Mouse (Mus musculus) CH12.LX (cell line): ENCODE results near the gene Gm44965. TPM values are rescaled to one million over a fixed set of nuclear protein-coding genes. Genes with fewer than 3 reads are reported as not detected.

Experiments
- DNase-seq: peaks from one replicate; pipeline ENCODE4 v3.0.0-alpha.2; 2013; ENCODE audit errors: extremely low read depth
- H3K27ac ChIP-seq: 2 replicates; pipeline ENCODE4 v1.5.1; 2012; ENCODE audit warnings: low read depth, mild to moderate bottlenecking, control low read depth, moderate library complexity; ENCODE audit not compliant: insufficient read depth
- H3K27me3 ChIP-seq: replicated peaks from 2 replicates; pipeline ENCODE3; 2012; ENCODE audit warnings: inconsistent platforms
- H3K36me3 ChIP-seq, 2 experiments: replicated peaks in 1 of 2; 2 replicates each; pipeline versions ENCODE3 to v1.6.1; 2012; ENCODE audit warnings: inconsistent platforms in 1 of 2, low read length in 1 of 2, mild to moderate bottlenecking in 1 of 2, mixed read lengths in 1 of 2, moderate library complexity in 1 of 2; ENCODE audit not compliant: control insufficient read depth in 1 of 2, insufficient read depth in 1 of 2
- H3K4me1 ChIP-seq, 2 experiments: 2 replicates each; pipeline ENCODE4 v1.6.1; 2012; ENCODE audit warnings: inconsistent platforms in 1 of 2, moderate library complexity in 1 of 2; ENCODE audit not compliant: insufficient read depth in 2 of 2, control insufficient read depth in 1 of 2
- H3K4me2 ChIP-seq: 2 replicates; pipeline ENCODE4 v1.6.1; 2012; ENCODE audit warnings: low read depth, mild to moderate bottlenecking, control low read depth; ENCODE audit not compliant: poor library complexity, insufficient read depth, severe bottlenecking
- H3K4me3 ChIP-seq, 3 experiments: fragments of 150-350 bp in 1 of 3; sonication (generic) in 1 of 3; replicated peaks in 1 of 3; 2 replicates each; pipeline versions ENCODE3 to v1.5.1; 2011 to 2012; ENCODE audit warnings: low read depth in 2 of 3, low read length in 2 of 3, mild to moderate bottlenecking in 2 of 3, moderate library complexity in 2 of 3, control low read depth in 1 of 3, improper control_type of control experiment in 1 of 3, inconsistent platforms in 1 of 3, mixed read lengths in 1 of 3; ENCODE audit not compliant: poor library complexity in 1 of 3
- H3K79me2 ChIP-seq: replicated peaks from 2 replicates; pipeline ENCODE4 v1.6.1; 2012; ENCODE audit warnings: mild to moderate bottlenecking, moderate library complexity; ENCODE audit not compliant: control insufficient read depth, poor library complexity, insufficient read depth, severe bottlenecking; ENCODE audit errors: extremely low read depth
- H3K9ac ChIP-seq: 2 replicates; pipeline ENCODE4 v1.6.1; 2012; ENCODE audit warnings: low read depth, mild to moderate bottlenecking, control low read depth, moderate library complexity; ENCODE audit not compliant: insufficient read depth
- H3K9me3 ChIP-seq: replicated peaks from 2 replicates; pipeline ENCODE3; 2012; ENCODE audit warnings: low read length, inconsistent platforms, mixed read lengths
- BHLHE40 ChIP-seq: IDR thresholded peaks from 2 replicates; pipeline ENCODE4 v1.6.1; 2011; ENCODE audit warnings: mild to moderate bottlenecking, low read depth, low read length, improper control_type of control experiment
- CHD2 ChIP-seq: IDR thresholded peaks from 2 replicates; pipeline ENCODE4 v1.6.1; 2011; ENCODE audit warnings: low read length, improper control_type of control experiment
- CTCF ChIP-seq, 2 experiments: IDR thresholded peaks in 1 of 2; conservative IDR thresholded peaks in 1 of 2; 2 replicates each; pipeline ENCODE4 v1.5.1; 2011 to 2012; ENCODE audit warnings: low read depth in 2 of 2, low read length in 2 of 2, improper control_type of control experiment in 1 of 2, inconsistent platforms in 1 of 2, mild to moderate bottlenecking in 1 of 2, moderate library complexity in 1 of 2
- ELF1 ChIP-seq: IDR thresholded peaks from 2 replicates; pipeline ENCODE4 v1.6.1; 2014; ENCODE audit warnings: low read depth, mild to moderate bottlenecking, inconsistent platforms, low read length, improper control_type of control experiment
- HCFC1 ChIP-seq: IDR thresholded peaks from 2 replicates; pipeline ENCODE4 v1.6.1; 2012; ENCODE audit warnings: low read depth, mild to moderate bottlenecking, inconsistent platforms, low read length, improper control_type of control experiment
- IRF4 ChIP-seq: IDR thresholded peaks from 2 replicates; pipeline ENCODE4 v1.6.1; 2014; ENCODE audit warnings: low read depth, mild to moderate bottlenecking, inconsistent platforms, low read length, improper control_type of control experiment
- JUN ChIP-seq: IDR thresholded peaks from 2 replicates; pipeline ENCODE4 v1.6.1; 2011; ENCODE audit warnings: low read depth, mild to moderate bottlenecking, low read length, improper control_type of control experiment, moderate library complexity; ENCODE audit not compliant: insufficient read depth
- JUND ChIP-seq: conservative IDR thresholded peaks from 2 replicates; pipeline ENCODE4 v1.6.1; 2011; ENCODE audit warnings: low read depth, low read length, improper control_type of control experiment
- MAFK ChIP-seq: IDR thresholded peaks from 2 replicates; pipeline ENCODE4 v1.6.1; 2011; ENCODE audit warnings: low read length, improper control_type of control experiment; ENCODE audit not compliant: insufficient replicate concordance
- MAX ChIP-seq: IDR thresholded peaks from 2 replicates; pipeline ENCODE4 v1.6.1; 2011; ENCODE audit warnings: low read length, improper control_type of control experiment
- MAZ ChIP-seq: IDR thresholded peaks from 2 replicates; pipeline ENCODE4 v1.6.1; 2012; ENCODE audit warnings: low read depth, mild to moderate bottlenecking, inconsistent platforms, low read length, improper control_type of control experiment, moderate library complexity
- MEF2A ChIP-seq: IDR thresholded peaks from 2 replicates; pipeline ENCODE4 v1.6.1; 2014; ENCODE audit warnings: low read depth, mild to moderate bottlenecking, inconsistent platforms, low read length, improper control_type of control experiment, borderline replicate concordance
- MYC ChIP-seq: IDR thresholded peaks from 2 replicates; pipeline ENCODE4 v1.6.1; 2011; ENCODE audit warnings: low read depth, mild to moderate bottlenecking, improper control_type of control experiment, low read length
- NRF1 ChIP-seq: IDR thresholded peaks from 2 replicates; pipeline ENCODE4 v1.6.1; 2014; ENCODE audit warnings: low read depth, mild to moderate bottlenecking, inconsistent platforms, low read length, improper control_type of control experiment, moderate library complexity
- PAX5 ChIP-seq: IDR thresholded peaks from 2 replicates; pipeline ENCODE4 v1.6.1; 2012; ENCODE audit warnings: low read length, inconsistent platforms, mixed read lengths
- POLR2A ChIP-seq: IDR thresholded peaks from 2 replicates; pipeline ENCODE4 v1.6.1; 2011; ENCODE audit warnings: low read depth, mild to moderate bottlenecking, improper control_type of control experiment, low read length
- POLR2AphosphoS2 ChIP-seq: IDR thresholded peaks from 2 replicates; pipeline ENCODE4 v1.6.1; 2011; ENCODE audit warnings: low read depth, low read length, improper control_type of control experiment
- RAD21 ChIP-seq: IDR thresholded peaks from 2 replicates; pipeline ENCODE4 v1.6.1; 2011; ENCODE audit warnings: low read depth, mild to moderate bottlenecking, low read length, improper control_type of control experiment, moderate library complexity
- RCOR1 ChIP-seq: conservative IDR thresholded peaks from 2 replicates; pipeline ENCODE4 v1.6.1; 2012; ENCODE audit warnings: low read depth, mild to moderate bottlenecking, inconsistent platforms, low read length, improper control_type of control experiment
- SIN3A ChIP-seq: IDR thresholded peaks from 2 replicates; pipeline ENCODE4 v1.6.1; 2012; ENCODE audit warnings: low read length, improper control_type of control experiment, inconsistent platforms
- SMC3 ChIP-seq: IDR thresholded peaks from 2 replicates; pipeline ENCODE4 v1.6.1; 2011; ENCODE audit warnings: low read depth, low read length, improper control_type of control experiment
- TCF12 ChIP-seq: IDR thresholded peaks from 2 replicates; pipeline ENCODE4 v1.6.1; 2014; ENCODE audit warnings: low read depth, mild to moderate bottlenecking, inconsistent platforms, low read length, improper control_type of control experiment
- USF1 ChIP-seq: IDR thresholded peaks from 2 replicates; pipeline ENCODE4 v1.6.1; 2014; ENCODE audit warnings: low read depth, mild to moderate bottlenecking, inconsistent platforms, low read length, improper control_type of control experiment
- USF2 ChIP-seq: conservative IDR thresholded peaks from 2 replicates; pipeline ENCODE4 v1.6.1; 2011; ENCODE audit warnings: low read depth, low read length, improper control_type of control experiment
- ZC3H11A ChIP-seq: IDR thresholded peaks from 2 replicates; pipeline ENCODE4 v1.6.1; 2012; ENCODE audit warnings: low read depth, mild to moderate bottlenecking, inconsistent platforms, low read length, improper control_type of control experiment
- ZNF384 ChIP-seq: IDR thresholded peaks from 2 replicates; pipeline ENCODE4 v1.6.1; 2012; ENCODE audit warnings: low read depth, low read length, improper control_type of control experiment, inconsistent platforms
- dilution Hi-C: fragments of 300-500 bp; cut with MboI; formaldehyde crosslinking; loops from 2 replicates; pipeline ENCODE4 v1.14.3; 2020; ENCODE audit warnings: low sequenced_read_pairs; ENCODE audit not compliant: extremely low pct_unique_long_range_greater_than_20kb, extremely low pct_ligation_motif_present
- in situ Hi-C: fragments of 300-500 bp; cut with MboI; formaldehyde crosslinking; loops from 3 replicates; pipeline ENCODE4 v1.14.3; 2019; ENCODE audit warnings: low sequenced_read_pairs, low pct_ligation_motif_present, low pct_unique_long_range_greater_than_20kb, mixed read lengths
- polyA plus RNA-seq: library from polyadenylated mRNA; unstranded; fragments of >175 nt; gene quantifications from 2 replicates; pipeline ENCODE4 v1.2.1, GENCODE M21; 2012; ENCODE audit warnings: low read depth; ENCODE audit not compliant: insufficient read length
- total RNA-seq, 2 experiments: library from RNA; depleted of rRNA; stranded (reverse); fragments of 300-350 nt in 1 of 2; fragments of >200 nt in 1 of 2; gene quantifications; 2 replicates each; pipeline ENCODE4 v1.2.3; 2012 to 2014

Gene Gm44965
- total and polyA plus RNA-seq, 3 experiments = not detected

GRCm38 (mm10) chr6:48646309-48646690, 52.6 kb downstream of the Gm44965 start:
- Histone ChIP-seq H3K4me3 (no peak overlapping the region), H3K4me1 (peaks cover 17 to 45% of the 10 kb centered on the region in 2 experiments), H3K27me3 (no peaks in the 10 kb centered on the region), H3K36me3 (peaks cover 26 to 31% of the 10 kb centered on the region in 2 experiments), H3K79me2 (peaks cover 27% of the 10 kb centered on the region), H3K27ac (peak overlapping the region; percentile 55), H3K4me2 (no peak overlapping the region), H3K9ac (peak overlapping the region; percentile 9; the same call in 1 of the 2 replicates), H3K9me3 (peaks cover 8% of the 10 kb centered on the region)
- dilution Hi-C loops (loop anchor here (25.0 kb wide), 1 partner anchor 116 kb away; the partner anchor contains the start of gene Gimap3), in situ Hi-C loops (loop anchor here (5.0 to 25.0 kb wide), 5 partner anchors 36 to 469 kb away; partner anchors contain the start of genes Doxl2, Gimap3 and Gimap4)
- DNase-seq = no peak
- no peak for TF ChIP-seq USF2
- no peak for TF ChIP-seq USF1
- TF ChIP-seq JUN = peak; percentile 9; the same call in 1 of the 2 replicates
- 0 out of 2 replicates have a peak, but pooled peaks have one; percentile 3 for TF ChIP-seq TCF12

GRCm38 (mm10) chr6:48646995-48647394, 53.3 kb downstream of the Gm44965 start, which contains the start of gene Gimap8:
Gimap8 (plus strand) TSS chr6:48647234.
- in situ Hi-C loops = loop anchor here (5.0 to 25.0 kb wide), 5 partner anchors 35 to 470 kb away; partner anchors contain the start of genes Doxl2, Gimap3 and Gimap4
- dilution Hi-C loops = loop anchor here (25.0 kb wide), 1 partner anchor 115 kb away; the partner anchor contains the start of gene Gimap3
- Histone ChIP-seq H3K27me3 (no peaks in the 10 kb centered on the region), H3K4me1 (peaks cover 17 to 41% of the 10 kb centered on the region in 2 experiments), H3K4me3 (peak within 1 kb of the TSS; percentile 65 to 84 (median 75)), H3K9me3 (peaks cover 8% of the 10 kb centered on the region), H3K79me2 (peaks cover 27% of the 10 kb centered on the region), H3K36me3 (peaks cover 32 to 37% of the 10 kb centered on the region in 2 experiments), H3K27ac (peak within 1 kb of the TSS; percentile 66), H3K9ac (peak within 1 kb of the TSS; percentile 81), H3K4me2 (peak within 1 kb of the TSS; percentile 80)
- TF ChIP-seq ZC3H11A (peak; percentile 82), ZNF384 (peak; percentile 83; the same call in 1 of the 2 replicates), MYC (peak; percentile 76; the same call in 1 of the 2 replicates), CTCF (conservative IDR thresholded peaks at IDR 0.05 in 1 of 2, IDR thresholded peaks at IDR 0.05 in 1 of 2; ENCODE audit: low read depth in 2 of 2, low read length in 2 of 2) (peak; percentile 52 to 98), MAZ (peak; percentile 91), BHLHE40 (peak; percentile 47; the same call in 1 of the 2 replicates), IRF4 (peak; percentile 78), USF2 (no peak), TCF12 (peak; percentile 56), MAX (0 out of 2 replicates have a peak, but pooled peaks have one; percentile 60), JUND (0 out of 2 replicates have a peak, but pooled peaks have one; percentile 21), PAX5 (no peak), RCOR1 (peak; percentile 59; the same call in 1 of the 2 replicates), SMC3 (peak; percentile 99), ELF1 (peak; percentile 84), MAFK (no peak), POLR2A (peak; percentile 37; the same call in 1 of the 2 replicates), NRF1 (0 out of 2 replicates have a peak, but pooled peaks have one; percentile 14), MEF2A (peak; percentile 55), POLR2AphosphoS2 (no peak), HCFC1 (peak; percentile 50; the same call in 1 of the 2 replicates), SIN3A (peak; percentile 55), CHD2 (no peak), RAD21 (peak; percentile 95)
- peak; percentile 93 for DNase-seq
